Mouse (Mus musculus) spleen, adult 12 weeks (tissue): Measurements from ENCODE around the gene Tomm22.

Source experiments
- DNase-seq: peaks from one replicate; pipeline ENCODE4 v3.0.0; 2022; ENCODE audit warnings: low spot score

Tomm22 gene

DNA sequence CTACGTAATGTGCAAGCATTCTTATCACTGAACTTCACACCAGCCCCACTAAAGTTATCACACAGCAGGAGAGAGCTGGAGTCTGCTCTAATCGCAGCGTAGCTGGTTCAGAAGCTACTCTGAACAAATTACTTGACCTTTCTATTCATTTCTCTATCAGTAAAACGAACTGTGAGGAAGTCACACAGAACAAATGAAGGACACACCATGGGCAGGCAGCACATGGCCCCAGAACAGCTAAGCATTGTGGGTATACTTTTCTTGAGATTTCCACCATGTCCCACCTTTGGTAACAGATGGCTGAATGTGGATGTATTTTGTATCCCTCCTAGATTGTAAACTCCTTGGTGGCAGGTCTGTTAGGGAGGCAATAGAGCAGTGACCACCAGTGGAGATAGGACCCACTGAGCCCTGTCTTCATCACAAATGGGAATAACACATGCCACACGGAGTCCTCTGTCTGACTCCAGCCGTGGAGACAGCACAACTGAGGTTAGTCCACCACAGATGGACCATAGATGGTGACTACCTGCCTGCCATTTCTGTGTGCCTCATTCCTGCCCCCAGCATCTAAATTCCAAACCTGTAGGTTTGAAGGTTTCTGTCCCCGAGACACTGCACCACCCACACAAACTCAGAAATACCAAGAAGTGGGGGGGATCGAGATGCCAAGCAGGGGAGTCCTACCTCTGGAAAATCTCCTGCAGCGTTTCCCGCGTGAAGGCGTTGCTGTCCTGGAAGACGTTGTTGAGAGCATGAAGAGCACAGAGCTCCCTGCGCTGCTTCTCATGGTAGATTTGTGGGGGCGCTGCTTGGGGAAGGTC is 15.6 kb downstream of the Tomm22 start:
- no peak for DNase-seq

DNA sequence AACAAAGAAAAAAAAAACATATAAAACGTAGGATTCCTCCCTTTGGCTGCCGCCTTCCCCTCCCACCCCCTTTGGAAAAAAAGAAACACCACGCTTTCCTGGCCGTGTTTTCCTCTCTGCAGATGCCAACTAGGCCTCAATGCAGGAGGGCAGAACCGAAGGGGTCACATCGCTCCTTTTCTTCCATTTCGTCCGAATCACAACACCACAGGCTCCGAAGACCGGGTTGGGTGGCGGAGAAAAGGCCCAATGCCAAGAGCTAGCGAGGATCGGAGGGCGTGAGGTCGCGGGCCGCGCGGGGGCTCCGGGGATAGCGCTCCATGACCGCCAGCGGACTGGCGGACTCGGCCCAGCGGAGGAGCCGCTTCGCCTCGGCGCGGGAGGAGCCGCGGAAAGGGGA is 16.5 kb downstream of the Tomm22 start:
- DNase-seq = no peak

DNA sequence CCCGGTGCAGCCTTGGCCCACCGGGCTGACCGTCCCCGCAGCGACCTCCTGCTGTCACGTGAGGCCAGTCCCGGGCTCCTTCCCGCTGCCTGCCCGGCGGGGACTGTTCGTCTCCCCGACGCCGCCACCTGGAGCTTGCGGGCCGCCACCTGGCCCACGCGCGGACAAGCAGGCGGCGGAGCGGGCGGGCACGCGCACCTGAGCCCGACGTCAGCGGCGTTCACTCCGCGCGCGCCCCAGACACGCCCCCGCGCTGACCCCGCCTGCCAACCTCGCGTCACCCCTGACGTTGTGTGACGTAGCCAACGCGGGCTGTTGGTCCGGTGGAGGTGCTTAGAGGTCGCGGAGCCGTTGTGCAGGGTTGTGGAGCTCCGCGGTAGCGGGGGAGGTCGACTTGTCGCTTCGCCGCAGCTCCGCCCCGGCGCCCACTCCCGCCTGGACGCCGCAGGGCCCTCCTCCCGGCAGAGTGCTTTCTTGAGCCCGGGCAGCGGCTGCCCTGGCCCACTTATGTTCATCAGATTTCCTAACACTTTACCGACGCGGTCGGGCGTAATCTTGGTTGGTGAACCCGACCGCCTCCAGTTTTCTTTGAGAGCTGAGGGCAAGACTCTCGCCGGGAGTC is 17.1 kb downstream of the Tomm22 start, which contains the start of gene Josd1:
Gene Josd1 (minus strand): TSS at position 274 of the 622 bp plus-strand sequence.
- DNase-seq = peak; percentile 98

DNA sequence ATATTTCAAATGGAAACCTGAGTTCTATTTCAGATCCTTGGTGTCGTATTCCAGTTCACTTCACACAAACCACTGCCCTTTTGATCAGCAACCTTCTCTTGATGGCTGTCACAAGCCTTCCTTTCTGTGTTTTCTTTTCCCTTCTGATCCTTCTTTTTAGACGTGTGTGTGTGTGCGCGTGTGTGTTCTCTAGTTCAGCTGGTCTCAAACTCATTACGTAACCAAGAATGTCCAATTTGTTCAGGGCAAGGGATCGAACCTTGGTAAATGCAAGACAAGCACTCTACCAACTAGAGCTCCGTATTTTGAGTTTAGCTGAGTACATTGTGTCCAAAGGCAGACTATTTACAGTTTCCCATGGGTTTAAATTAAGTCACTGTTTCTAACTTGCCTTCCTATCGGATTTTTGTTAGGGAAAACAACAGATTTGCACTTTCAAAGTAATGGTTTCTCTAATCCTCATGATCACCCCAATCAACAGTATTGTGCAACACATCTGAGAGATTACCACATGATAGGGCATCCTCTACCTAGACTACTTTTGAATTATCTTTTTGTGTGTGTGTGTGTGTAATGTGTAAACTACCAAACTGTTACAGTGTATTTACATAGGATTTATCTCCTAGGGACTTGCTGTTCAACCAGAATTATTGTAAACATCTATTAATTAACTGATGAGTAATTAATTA is 17.8 kb downstream of the Tomm22 start:
- no peak for DNase-seq

DNA sequence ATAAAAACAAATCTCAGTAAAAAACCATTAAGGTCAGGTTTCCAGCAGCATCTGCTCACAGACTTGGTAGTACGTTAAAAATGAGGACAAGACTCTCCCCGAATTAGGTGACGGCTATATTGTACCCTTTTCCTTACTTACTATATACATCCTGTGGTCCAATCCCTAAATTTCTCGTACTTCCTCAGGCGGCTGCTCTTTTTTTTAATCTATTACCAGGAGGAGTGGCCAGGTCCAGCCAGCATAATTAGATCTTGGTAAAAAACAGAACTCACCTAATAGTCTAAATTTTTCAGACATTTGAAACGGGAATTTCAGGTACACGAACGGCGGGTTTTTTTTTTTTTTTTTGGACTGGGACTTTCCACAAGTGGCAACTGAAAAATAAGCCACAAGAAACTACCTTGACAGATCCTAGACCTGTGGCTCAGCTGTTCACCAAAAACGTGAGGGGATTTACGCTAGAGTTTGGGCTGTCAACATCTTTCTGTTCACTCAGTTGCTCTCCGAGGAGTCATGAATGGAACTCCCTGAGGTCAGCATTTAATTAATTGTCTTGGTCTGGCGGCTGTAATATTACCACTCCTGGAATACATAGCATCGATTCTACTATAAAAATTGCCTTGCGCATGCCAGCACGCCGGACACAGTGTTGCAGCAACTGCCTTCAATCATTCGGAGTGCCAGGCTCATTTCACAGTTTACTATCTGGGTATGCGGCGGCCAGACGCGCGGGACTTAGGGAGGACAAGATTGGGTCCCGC is 19.2 kb downstream of the Tomm22 start:
- no peak for DNase-seq

DNA sequence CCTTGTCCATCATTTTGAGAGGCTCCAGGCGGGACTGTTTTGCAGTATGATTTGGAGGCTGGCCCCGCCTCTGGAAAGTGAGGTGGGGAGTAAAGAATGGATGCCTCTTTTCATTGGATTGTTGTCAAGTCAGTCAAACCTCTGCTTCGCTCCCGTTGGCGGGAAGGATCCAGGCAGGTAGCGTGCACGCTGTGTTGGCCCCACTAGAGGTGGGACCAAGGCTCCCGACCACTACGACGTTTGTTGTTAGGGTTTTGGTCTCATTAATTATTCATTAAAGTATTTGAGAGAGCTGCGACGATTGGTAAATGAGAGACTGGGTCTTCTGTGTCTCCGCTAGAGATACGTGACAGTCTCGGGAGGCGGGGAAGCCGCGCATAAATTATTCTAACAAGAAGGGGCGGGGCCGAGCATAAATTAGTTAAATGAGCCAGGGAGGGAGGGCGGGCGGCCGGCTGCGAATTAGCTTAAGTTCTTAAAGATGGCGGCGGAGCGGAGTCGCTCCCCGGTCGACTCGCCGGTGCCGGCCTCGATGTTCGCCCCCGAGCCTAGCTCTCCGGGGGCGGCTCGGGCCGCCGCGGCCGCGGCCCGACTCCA is 19.9 kb downstream of the Tomm22 start, which contains the start of gene Gtpbp1:
Gene Gtpbp1 (plus strand): TSS at position 420 of the 597 bp plus-strand sequence.
- DNase-seq = peak; percentile 92

DNA sequence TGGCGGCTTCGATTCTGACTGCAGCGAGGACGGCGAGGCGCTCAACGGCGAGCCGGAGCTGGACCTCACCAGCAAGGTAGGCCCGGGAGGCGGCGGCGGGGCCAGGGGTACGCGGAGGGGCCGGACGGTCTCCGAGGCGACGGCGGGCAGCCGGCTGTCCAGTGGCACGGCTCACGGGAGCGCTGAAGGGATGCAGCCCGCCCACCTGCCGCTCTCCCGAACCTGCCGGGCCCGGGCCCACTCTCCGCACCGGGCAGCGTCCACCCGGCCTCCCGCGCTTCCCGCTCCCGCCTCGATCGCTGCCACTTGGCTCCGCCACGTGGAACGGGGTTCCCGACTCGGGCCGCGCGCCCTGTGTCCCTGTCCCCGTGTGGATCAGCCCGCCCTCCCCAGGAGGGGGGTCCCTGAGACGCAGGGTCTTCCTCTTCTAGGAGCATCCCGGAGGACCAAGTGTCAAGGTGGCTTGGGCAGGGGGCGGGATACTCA is 20.4 kb downstream of the Tomm22 start:
- DNase-seq = no peak

DNA sequence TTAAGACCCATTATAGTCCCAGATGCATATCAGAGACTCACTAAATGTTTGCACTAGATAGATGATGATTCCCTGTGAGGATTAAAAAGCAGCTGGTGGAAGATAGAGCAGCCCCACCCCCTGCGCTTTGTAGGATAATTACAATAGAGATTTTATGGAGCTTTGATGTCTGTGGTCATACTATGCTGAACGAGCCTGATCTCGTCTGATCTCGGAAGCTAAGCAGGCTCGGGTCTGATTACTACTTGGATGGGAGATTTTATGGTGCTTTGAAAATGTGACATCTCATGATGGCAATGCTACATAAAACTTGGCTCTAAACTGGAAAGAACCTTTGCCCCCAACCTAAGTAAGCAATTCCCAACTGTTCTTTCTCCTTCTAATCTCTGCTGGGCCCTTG is 21.7 kb downstream of the Tomm22 start:
- no peak for DNase-seq

DNA sequence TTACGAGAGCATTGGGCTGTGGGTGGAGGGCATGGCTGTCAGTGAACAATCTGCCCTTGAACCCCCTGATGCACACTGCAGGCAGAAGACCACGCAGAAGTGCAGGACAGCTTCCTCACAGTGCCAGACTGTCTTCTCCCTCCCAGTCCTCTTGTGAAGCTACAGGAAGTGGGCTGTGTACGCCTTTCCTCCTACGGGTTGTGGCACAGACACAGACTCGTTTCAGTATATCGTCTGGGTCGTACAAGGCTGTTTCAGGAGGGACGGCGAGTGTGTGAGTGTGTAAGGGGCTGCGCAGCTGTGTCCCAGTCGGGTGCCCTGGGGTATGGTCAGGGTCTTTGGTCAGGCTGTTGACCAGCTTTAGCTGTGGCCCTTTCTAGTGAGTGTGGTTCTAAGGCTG is 23.1 kb downstream of the Tomm22 start:
- DNase-seq = no peak

DNA sequence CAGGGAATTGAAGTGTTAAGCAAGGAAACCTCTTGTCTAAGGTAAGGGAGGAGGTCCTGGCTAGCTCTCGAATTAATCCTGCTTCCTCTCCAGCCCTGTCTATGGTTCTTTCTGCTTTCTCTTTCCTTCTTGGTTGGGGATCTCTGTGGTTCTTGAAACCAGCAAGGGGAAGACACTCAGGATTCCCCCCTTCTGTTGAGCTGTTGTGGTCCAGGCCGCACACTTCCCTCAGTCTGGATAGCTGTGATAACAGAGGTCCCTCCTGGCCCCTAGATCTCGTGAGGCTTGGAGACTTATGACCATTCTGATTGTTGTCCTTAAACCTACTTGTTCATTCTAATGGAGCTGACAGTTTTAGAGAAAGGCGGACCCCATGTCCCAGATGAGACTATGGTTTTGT is 23.9 kb downstream of the Tomm22 start:
- DNase-seq = no peak

DNA sequence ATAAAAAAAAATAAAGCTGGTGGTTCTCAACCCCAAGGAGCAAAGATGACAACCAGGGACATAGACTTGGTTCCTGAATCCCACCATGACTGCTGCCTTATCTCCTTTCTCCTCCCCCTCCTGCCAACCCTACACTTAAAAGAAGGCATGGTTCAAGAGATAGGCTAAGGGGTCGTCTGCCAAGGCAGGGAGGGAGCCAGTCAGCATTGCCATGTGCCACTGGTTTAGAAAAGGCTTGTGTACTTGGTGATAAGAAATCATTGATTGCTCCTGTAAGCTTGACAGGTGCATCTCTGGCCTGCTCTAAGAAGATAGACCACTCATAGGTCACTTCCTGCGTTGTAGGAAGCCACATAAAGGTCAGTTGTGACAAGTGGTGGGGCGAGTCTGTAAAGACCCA is 24.9 kb downstream of the Tomm22 start:
- no peak for DNase-seq

DNA sequence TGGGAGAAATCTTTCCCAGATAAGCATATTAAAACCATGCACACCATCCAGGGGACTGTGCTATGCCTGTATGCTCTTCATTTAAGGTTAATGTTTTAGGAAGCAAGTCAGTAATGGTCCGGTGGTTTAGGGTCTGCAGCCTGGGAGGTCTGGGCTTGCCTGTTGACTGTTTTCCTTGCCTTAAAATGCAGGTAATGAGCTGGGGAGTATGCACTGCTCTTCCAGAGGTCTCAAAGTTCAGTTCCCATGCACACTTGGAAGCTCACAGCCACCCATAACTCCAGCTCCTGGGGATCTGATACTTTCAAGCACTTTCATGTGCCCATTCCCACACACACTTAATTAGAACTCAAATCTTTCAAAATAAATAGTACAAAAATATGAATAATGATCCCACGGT is 25.8 kb downstream of the Tomm22 start:
- DNase-seq = no peak

DNA sequence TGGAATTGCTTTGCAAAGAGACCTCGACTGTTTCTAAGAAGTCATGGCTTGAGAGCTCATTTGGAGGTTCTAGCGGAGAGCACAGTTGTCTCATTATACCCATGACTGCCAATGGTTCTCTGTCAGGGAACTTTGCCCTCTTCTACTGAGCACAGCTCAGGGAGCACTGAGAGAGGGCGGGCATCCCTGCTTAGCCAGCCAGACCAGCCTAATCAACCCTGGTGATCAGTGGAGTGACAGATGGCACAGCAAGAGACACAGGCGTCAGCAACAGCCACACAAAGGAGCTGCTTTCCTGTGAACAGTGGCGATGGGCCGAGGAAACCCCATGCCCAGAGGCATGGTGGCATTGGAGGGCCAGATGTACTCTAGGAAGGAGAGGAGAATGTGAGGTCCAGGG is 26.4 kb downstream of the Tomm22 start:
- DNase-seq = no peak

DNA sequence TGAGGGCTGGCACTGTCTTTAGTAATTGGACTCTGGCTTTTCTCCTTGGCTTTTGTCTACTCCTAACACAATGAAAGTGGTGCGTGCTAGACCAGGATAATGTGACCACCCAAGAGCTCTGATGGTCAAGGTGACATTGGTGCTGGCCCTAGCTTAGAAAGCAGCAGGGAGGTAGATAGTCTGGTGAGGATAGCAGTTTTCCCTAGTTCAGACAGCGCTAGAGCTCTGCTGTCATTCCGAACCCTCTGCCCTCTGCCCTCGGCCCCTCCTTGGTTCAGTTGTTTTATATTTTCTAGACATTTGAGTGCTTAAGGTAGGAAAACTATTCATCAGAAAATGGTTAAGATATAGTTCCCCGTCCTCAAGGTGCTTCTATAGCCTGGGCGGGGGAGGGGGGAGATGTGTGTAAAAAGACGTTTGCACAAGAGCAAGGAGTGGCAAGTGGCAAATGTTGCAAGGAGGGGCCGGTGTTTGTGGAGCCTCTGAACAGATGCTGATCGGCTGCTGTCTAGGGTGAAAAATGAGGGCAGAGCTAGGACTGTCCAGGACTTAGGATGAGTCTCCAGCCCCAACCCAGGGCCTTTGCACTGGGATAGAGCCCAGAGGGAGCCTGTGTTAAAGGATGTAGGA is 27.0 kb downstream of the Tomm22 start:
- DNase-seq = no peak

DNA sequence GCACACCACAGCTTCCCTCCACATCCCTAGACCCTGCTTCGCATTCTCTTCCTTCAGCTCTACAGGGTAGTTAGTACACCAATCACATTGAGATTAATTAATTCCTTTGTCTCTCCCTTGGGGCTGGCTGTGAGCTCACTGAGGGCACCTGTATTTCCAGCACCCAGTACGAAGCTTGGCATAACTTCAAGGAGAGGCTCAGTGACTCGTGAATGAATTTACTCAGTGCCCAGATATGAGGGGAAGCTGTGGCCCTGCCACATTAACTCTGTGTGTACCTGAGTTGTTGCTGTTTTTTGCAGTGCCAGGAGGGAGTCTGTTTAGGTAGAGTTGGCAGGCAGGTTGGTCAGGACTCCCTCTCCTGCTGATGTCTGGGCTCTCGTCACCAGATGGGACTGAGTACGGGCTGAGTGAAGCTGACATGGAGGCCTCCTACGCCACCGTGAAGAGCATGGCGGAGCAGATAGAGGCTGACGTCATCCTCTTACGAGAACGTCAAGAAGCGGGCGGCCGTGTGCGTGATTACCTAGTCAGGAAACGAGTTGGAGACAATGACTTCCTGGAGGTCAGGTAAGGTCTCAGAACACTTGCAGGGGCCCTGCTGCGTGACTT is 36.0 kb downstream of the Tomm22 start:
- DNase-seq = no peak

DNA sequence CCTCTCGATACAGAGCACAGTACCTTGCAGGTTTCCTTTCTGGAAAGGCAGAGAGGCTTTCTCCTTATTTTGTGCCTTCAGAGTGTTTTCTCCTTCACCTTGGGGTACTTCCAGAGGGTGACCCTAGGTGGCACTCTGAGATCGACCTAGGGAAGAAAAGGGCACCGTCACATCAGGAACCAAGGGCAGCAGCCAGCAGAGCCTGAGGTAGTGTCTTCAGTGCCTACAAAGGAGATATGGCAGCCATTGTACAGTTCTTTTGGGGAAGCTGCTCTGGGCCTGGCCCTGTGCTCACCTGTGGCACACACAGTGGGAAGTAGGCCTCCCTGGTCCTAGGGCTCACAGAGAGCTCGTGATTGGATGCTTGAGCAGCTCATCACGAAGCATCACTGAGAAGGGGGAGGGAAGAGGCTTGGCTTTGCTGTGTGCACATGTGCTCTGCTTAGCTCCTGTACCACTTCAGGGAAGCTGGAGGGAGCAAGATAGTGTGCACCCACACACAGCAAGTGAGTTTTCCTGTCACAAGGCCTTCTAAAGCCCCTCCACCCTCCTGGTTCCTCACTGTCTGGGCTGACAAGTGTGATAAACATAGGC is 37.7 kb downstream of the Tomm22 start:
- no peak for DNase-seq

DNA sequence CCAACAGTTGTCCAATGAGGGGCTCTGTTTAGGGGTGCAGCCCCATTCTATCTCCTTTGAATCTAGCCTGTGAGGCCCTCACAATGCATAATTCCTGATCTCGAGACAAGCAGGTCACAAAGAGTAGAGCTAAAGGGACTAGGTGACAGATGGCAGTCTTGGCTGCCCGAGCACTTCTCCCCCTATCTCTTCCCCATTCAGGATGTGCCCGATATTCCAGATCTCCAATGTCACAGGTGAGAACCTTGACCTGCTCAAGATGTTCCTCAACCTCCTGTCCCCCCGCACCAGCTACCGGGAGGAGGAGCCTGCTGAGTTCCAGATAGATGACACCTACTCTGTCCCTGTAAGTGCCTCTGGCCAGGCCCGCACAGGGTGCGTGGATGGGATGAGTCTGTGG is 45.0 kb downstream of the Tomm22 start:
- DNase-seq = no peak

DNA sequence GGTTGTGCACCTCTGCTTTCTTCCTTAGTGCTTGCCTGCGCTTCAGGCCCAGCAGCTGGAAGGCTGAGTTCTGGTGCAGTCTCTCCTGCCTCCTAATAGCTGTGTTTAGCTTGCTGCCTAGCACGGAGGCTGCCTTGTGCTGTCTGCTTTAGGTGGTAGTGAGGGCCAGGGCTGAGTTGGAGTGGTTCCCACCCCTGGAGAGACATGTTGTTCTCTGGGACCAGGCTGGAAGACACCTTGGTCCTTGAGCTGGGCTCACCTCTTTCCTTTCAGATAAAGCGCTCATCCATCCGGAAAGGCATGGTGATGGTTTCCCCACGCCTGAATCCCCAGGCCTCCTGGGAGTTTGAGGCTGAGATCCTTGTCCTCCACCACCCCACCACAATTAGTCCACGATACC is 46.0 kb downstream of the Tomm22 start:
- DNase-seq = no peak

DNA sequence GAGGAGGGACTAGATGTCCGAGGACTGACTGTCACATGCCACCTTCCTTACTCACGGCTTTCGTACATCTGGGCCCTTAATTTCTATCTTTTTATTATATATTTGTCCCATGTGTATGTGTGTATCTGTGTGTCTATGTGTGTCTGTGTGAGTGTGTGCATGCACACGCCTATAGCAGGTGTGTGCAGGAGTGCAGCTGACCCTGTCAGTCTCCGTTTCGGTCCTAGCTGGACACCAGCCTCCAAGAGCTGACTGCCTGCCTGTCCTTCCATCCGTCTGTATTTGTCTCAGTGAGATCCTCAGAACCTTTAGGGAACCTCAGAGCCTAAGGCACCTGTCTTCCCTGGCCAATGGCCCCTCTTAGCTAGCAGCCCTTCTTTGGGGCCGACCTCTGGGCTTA is 49.6 kb downstream of the Tomm22 start:
- DNase-seq = no peak

DNA sequence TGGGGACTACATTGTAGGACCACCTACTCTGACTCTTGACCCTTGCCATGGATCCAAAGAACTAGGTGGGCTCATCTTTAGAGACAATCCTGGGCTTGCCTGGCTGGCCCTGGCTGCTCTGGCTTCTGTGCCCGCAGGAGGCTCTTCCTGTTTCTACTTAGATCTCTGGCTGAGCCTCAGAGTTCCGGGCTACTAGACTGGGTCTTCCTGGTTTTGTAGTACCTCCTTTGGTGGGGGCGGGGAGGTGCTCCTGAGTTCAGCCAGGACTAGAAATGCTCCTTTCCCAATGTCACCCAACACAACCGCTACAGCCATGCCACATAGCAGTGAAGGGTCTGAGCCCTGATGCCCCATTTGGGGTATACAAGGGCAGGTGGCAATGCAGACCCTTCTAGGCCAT is 50.1 kb downstream of the Tomm22 start:
- DNase-seq = no peak
